Mouse (Mus musculus) liver, postnatal 0 days (tissue): ENCODE results near the gene Nfatc3. TPM values are rescaled to one million over a fixed set of nuclear protein-coding genes. Genes with fewer than 3 reads are reported as not detected.
A peak's percentile ranks its signal among the peaks of the same experiment; 100 is the strongest.

Source experiments
- ATAC-seq: fragments of 200-750 bp; cut with Nextera tagmentation; 2 replicates; pipeline ENCODE4 v1.8.0; 2017; ENCODE audit warnings: mild to moderate bottlenecking, moderate library complexity
- DNase-seq: peaks from one replicate; pipeline ENCODE4 v3.0.0-alpha.2; 2016
- H3K27ac ChIP-seq: fragments of 300-500 bp; sonication (generic); 2 replicates; pipeline ENCODE4 v1.5.1; 2014; ENCODE audit warnings: antibody characterized with exemption, moderate library complexity, mild to moderate bottlenecking, low read depth
- H3K27me3 ChIP-seq: fragments of 300-500 bp; sonication (generic); 2 replicates; pipeline ENCODE4 v1.6.1; 2014; ENCODE audit warnings: low read length, control low read depth, mixed read lengths; ENCODE audit not compliant: insufficient read depth
- H3K36me3 ChIP-seq: fragments of 300-500 bp; sonication (generic); replicated peaks from 2 replicates; pipeline ENCODE4 v1.6.1; 2014; ENCODE audit warnings: mild to moderate bottlenecking, control low read depth, low read length, moderate library complexity, mixed read lengths; ENCODE audit not compliant: insufficient read depth
- H3K4me1 ChIP-seq: fragments of 300-500 bp; sonication (generic); 2 replicates; pipeline ENCODE4 v1.6.1; 2014; ENCODE audit warnings: antibody characterized with exemption, mild to moderate bottlenecking, control low read depth; ENCODE audit not compliant: insufficient read depth
- H3K4me2 ChIP-seq: fragments of 300-500 bp; sonication (generic); 2 replicates; pipeline ENCODE4 v1.6.1; 2014; ENCODE audit warnings: low read depth, mild to moderate bottlenecking, low read length, moderate library complexity, mixed read lengths
- H3K4me3 ChIP-seq: fragments of 300-500 bp; sonication (generic); 2 replicates; pipeline ENCODE4 v1.5.1; 2014; ENCODE audit warnings: low read depth, low read length
- H3K9ac ChIP-seq: fragments of 300-500 bp; sonication (generic); replicated peaks from 2 replicates; pipeline ENCODE4 v1.6.1; 2014; ENCODE audit warnings: mild to moderate bottlenecking, moderate library complexity
- H3K9me3 ChIP-seq: fragments of 300-500 bp; sonication (generic); 2 replicates; pipeline ENCODE4 v1.6.1; 2016; ENCODE audit warnings: mild to moderate bottlenecking, control low read depth, low read length, mixed read lengths
- CTCF ChIP-seq: sonication (generic); IDR thresholded peaks from 2 replicates; pipeline ENCODE4 v1.5.1; 2016; ENCODE audit warnings: antibody characterized with exemption, low read depth
- EP300 ChIP-seq: IDR thresholded peaks from 2 replicates; pipeline ENCODE4 v1.6.1; 2016; ENCODE audit warnings: antibody characterized with exemption, low read depth, mild to moderate bottlenecking
- WGBS: fragments of 180-500 bp; shearing (Covaris S2); extraction: QIAGEN DNeasy Blood & Tissue Kit; methylation state at CpG from one replicate; pipeline ENCODE4 v1.1.7; 2014; ENCODE audit not compliant: insufficient replicate concordance; 5-methylcytosine and 5-hydroxymethylcytosine counted together
- polyA plus RNA-seq: library from polyadenylated mRNA; unstranded; fragments of >200 nt; fragmentation: Nextera tagmentation; extraction: Ambion mirVana; gene quantifications from 2 replicates; pipeline ENCODE4 v1.2.1, GENCODE M21; 2015

The Nfatc3 gene
- polyA plus RNA-seq, 1 experiment from 2014 or later: 2.3 TPM

- peak overlapping the region; percentile 82 for H3K27ac ChIP-seq
- ATAC-seq (no peak), DNase-seq (no peak)
- peaks cover 17% of the 10 kb centered on the region for H3K27me3 ChIP-seq
- H3K9ac ChIP-seq: no peak overlapping the region
- no peak overlapping the region for H3K4me2 ChIP-seq
- 77% methylated on average over 4 of the region's 4 CpGs for WGBS
- no peak overlapping the region for H3K4me3 ChIP-seq
- peaks cover 5% of the 10 kb centered on the region for H3K4me1 ChIP-seq
- peaks cover 58% of the 10 kb centered on the region for H3K36me3 ChIP-seq
- TF ChIP-seq CTCF: no peak
- TF ChIP-seq EP300: no peak
- H3K9me3 ChIP-seq: no peaks in the 10 kb centered on the region
Measured at GRCm38 (mm10) chr8:106131021-106131420, 72.4 kb downstream of the Nfatc3 start.

- H3K27ac ChIP-seq: peak overlapping the region; percentile 82
- no peak overlapping the region for H3K4me2 ChIP-seq
- no peak for ATAC-seq
- H3K4me3 ChIP-seq: no peak overlapping the region
- peaks cover 23% of the 10 kb centered on the region for H3K27me3 ChIP-seq
- WGBS: 59% methylated on average over 7 of the region's 7 CpGs
- TF ChIP-seq CTCF (no peak), EP300 (no peak)
- H3K36me3 ChIP-seq: peaks cover 58% of the 10 kb centered on the region
- no peak overlapping the region for H3K9ac ChIP-seq
- H3K9me3 ChIP-seq: no peaks in the 10 kb centered on the region
- DNase-seq: no peak
- peaks cover 11% of the 10 kb centered on the region for H3K4me1 ChIP-seq
Measured at GRCm38 (mm10) chr8:106131488-106132222, 73.0 kb downstream of the Nfatc3 start.

- Histone ChIP-seq H3K27ac (no peak overlapping the region), H3K4me3 (no peak overlapping the region), H3K9me3 (no peaks in the 10 kb centered on the region), H3K36me3 (peaks cover 57% of the 10 kb centered on the region), H3K4me1 (peaks cover 11% of the 10 kb centered on the region), H3K9ac (no peak overlapping the region), H3K4me2 (no peak overlapping the region), H3K27me3 (peaks cover 30% of the 10 kb centered on the region)
- DNase-seq: no peak
- ATAC-seq: no peak
- TF ChIP-seq CTCF (no peak), EP300 (no peak)
- 78% methylated on average over 11 of the region's 11 CpGs for WGBS
Measured at GRCm38 (mm10) chr8:106132356-106132755, 73.7 kb downstream of the Nfatc3 start.

GRCm38 (mm10) chr8:106133526-106133925 lies 74.9 kb downstream of the Nfatc3 start:
- Histone ChIP-seq H3K27ac (no peak overlapping the region), H3K27me3 (peaks cover 41% of the 10 kb centered on the region)
- 71% methylated on average over 13 of the region's 13 CpGs for WGBS

GRCm38 (mm10) chr8:106133946-106134345 lies 75.3 kb downstream of the Nfatc3 start:
- Histone ChIP-seq H3K4me2 (peak overlapping the region; percentile 49; the same call in 1 of the 2 replicates), H3K27me3 (peaks cover 41% of the 10 kb centered on the region), H3K36me3 (peaks cover 41% of the 10 kb centered on the region), H3K4me1 (peaks cover 14% of the 10 kb centered on the region), H3K9me3 (no peaks in the 10 kb centered on the region), H3K27ac (peak overlapping the region; percentile 86), H3K9ac (no peak overlapping the region), H3K4me3 (no peak overlapping the region; the same call in 1 of the 2 replicates)
- ATAC-seq (no peak), DNase-seq (no peak)
- TF ChIP-seq EP300 (no peak), CTCF (no peak)
- 74% methylated on average over 6 of the region's 6 CpGs for WGBS

More at GRCm38 (mm10) chr8:106133526-106133925, 74.9 kb downstream of the Nfatc3 start:
- Histone ChIP-seq H3K9me3 (no peaks in the 10 kb centered on the region), H3K36me3 (peaks cover 45% of the 10 kb centered on the region), H3K4me3 (no peak overlapping the region), H3K4me1 (peaks cover 14% of the 10 kb centered on the region), H3K4me2 (no peak overlapping the region), H3K9ac (no peak overlapping the region)
- TF ChIP-seq EP300 (no peak), CTCF (no peak)
- DNase-seq (no peak), ATAC-seq (no peak)

GRCm38 (mm10) chr8:106134751-106135571 lies 76.3 kb downstream of the Nfatc3 start:
- peak overlapping the region; percentile 49 for H3K4me2 ChIP-seq
- peak; percentile 86 for DNase-seq
- 26% methylated on average over 14 of the region's 14 CpGs for WGBS
- peak overlapping the region; percentile 96 for H3K27ac ChIP-seq
- TF ChIP-seq EP300: peak; percentile 87
- no peak for TF ChIP-seq CTCF
- peaks cover 41% of the 10 kb centered on the region for H3K27me3 ChIP-seq
- H3K36me3 ChIP-seq: peaks cover 32% of the 10 kb centered on the region
- ATAC-seq: peak; percentile 79
- H3K4me1 ChIP-seq: peaks cover 14% of the 10 kb centered on the region
- peak overlapping the region; percentile 69 for H3K4me3 ChIP-seq
- peak overlapping the region; percentile 86 for H3K9ac ChIP-seq
- no peaks in the 10 kb centered on the region for H3K9me3 ChIP-seq
